In the genomic region with DNA sequence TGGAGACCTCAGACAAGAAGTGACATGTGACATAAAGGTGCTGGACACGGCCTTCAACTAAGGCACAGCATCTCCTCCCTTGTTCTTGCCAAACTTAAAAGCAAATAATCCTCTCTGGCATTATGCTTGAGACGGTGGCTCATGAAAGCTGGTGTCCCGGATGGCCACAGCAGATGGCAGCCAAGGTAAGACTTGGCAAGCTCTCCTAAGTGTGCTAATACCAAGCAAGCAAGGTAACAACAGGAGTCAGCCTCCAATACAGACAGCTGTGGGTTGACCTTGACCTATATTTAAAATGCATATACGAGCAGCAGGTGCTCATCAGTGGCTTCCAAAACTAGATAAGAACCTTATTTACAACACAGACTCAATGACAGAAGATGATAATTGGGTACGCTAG, we compare ENCODE assay signal across 18 mouse cellular contexts. TPM values are rescaled to one million over a fixed set of nuclear protein-coding genes. Genes with fewer than 3 reads are reported as not detected.
DNase-seq lines count a peak whose midpoint lies in the region; ATAC-seq lines count a peak whose summit lies in the region.
"Had no signal": no experiment of that assay in that cellular context is flagged by ENCODE, and none has a peak within 500 bp of the region (broad histone marks: within the 10 kb centered on the region; RNA-seq: fewer than 3 reads in every experiment).

No protein-coding gene starts in this region.

- no peaks in the 10 kb centered on the region for H3K4me1 ChIP-seq in hindbrain, embryonic 16.5 days (ENCODE audit: control insufficient read depth, insufficient read depth, low read depth, low read length)
- no peaks in the 10 kb centered on the region for H3K4me1 ChIP-seq in hindbrain, embryonic 12.5 days
- H3K4me1 ChIP-seq: limb, embryonic 15.5 days; midbrain, embryonic 10.5 days; neural tube, embryonic 13.5 days had no signal

- H3K9ac ChIP-seq in hindbrain, embryonic 16.5 days (ENCODE audit: low read depth, low read length) = no peak overlapping the region
- no peak overlapping the region for H3K9ac ChIP-seq in hindbrain, embryonic 12.5 days
- H3K9ac ChIP-seq: limb, embryonic 15.5 days; neural tube, embryonic 13.5 days had no signal

- H3K27me3 ChIP-seq in hindbrain, embryonic 16.5 days (replicated peaks; ENCODE audit: control insufficient read depth, insufficient read depth, low read length) = no peaks in the 10 kb centered on the region
- no peaks in the 10 kb centered on the region for H3K27me3 ChIP-seq in hindbrain, embryonic 12.5 days
- H3K27me3 ChIP-seq: limb, embryonic 15.5 days; neural tube, embryonic 13.5 days had no signal

- H3K36me3 ChIP-seq in hindbrain, embryonic 16.5 days (ENCODE audit: control insufficient read depth, insufficient read depth, low read length) = peaks cover 15% of the 10 kb centered on the region
- H3K36me3 ChIP-seq in hindbrain, embryonic 12.5 days = peaks cover 45% of the 10 kb centered on the region

- no peak overlapping the region for H3K27ac ChIP-seq in hindbrain, embryonic 16.5 days (ENCODE audit: low read depth, low read length)
- no peak overlapping the region for H3K27ac ChIP-seq in hindbrain, embryonic 12.5 days
- H3K27ac ChIP-seq: limb, embryonic 15.5 days; midbrain, embryonic 10.5 days; neural tube, embryonic 13.5 days had no signal

- H3K9me3 ChIP-seq in hindbrain, embryonic 16.5 days (ENCODE audit: control insufficient read depth, low read length) = no peaks in the 10 kb centered on the region
- H3K9me3 ChIP-seq in hindbrain, embryonic 12.5 days (replicated peaks) = no peaks in the 10 kb centered on the region
- H3K9me3 ChIP-seq: limb, embryonic 15.5 days; midbrain, embryonic 10.5 days; neural tube, embryonic 13.5 days had no signal

- ATAC-seq in hindbrain, embryonic 16.5 days = 0 out of 2 replicates have a peak, but pooled peaks have one; percentile 61
- no peak for ATAC-seq in hindbrain, embryonic 12.5 days (ENCODE audit: low FRiP score)

- no peak overlapping the region for H3K4me2 ChIP-seq in hindbrain, embryonic 16.5 days (ENCODE audit: low read length)
- H3K4me2 ChIP-seq in hindbrain, embryonic 12.5 days (replicated peaks) = no peak overlapping the region
- H3K4me2 ChIP-seq: limb, embryonic 15.5 days; neural tube, embryonic 13.5 days had no signal

- 78% methylated on average over 5 of the region's 5 CpGs for WGBS in hindbrain, embryonic 16.5 days
- 90% methylated on average over 5 of the region's 5 CpGs for WGBS in hindbrain, embryonic 12.5 days

- H3K4me3 ChIP-seq in hindbrain, embryonic 16.5 days (ENCODE audit: low read length) = no peak overlapping the region
- no peak overlapping the region for H3K4me3 ChIP-seq in hindbrain, embryonic 12.5 days
- H3K4me3 ChIP-seq: limb, embryonic 15.5 days; midbrain, embryonic 10.5 days; neural tube, embryonic 13.5 days had no signal

- DNase-seq in R1 (ENCODE audit: low read depth, low spot score) = peak; percentile 4
- DNase-seq in cerebellum, adult 11-12 months = peak; percentile 34
- peak; percentile 58 to 74 for DNase-seq in cerebellum, postnatal 25 days
- no peak for DNase-seq in heart, adult 11 months
- DNase-seq in kidney, postnatal 36 days = no peak
- DNase-seq: adrenal gland, postnatal 36 days; gastrocnemius, postnatal 10 days; heart, postnatal 10 days; layer of hippocampus, postnatal 36 days; lung, adult 18-20 months; lung, postnatal 36 days; retina, postnatal 1 day; right cerebral cortex, postnatal 4 days had no signal

RNA-seq across cellular contexts. Expression of a gene that starts 9.1 kb away (rescaled TPM):
- polyA plus RNA-seq in hindbrain, embryonic 16.5 days (2015; fragmentation: Nextera tagmentation; extraction: Ambion mirVana) = 13.4 and 14.3 TPM in 2 replicates
- 12.6 and 14.0 TPM in 2 replicates for polyA plus RNA-seq in hindbrain, embryonic 12.5 days (2016; fragmentation: Nextera tagmentation; extraction: Ambion mirVana)

RNA-seq across cellular contexts. Expression of a gene that starts 9.4 kb away (rescaled TPM):
- 35.6 and 36.4 TPM in 2 replicates for polyA plus RNA-seq in hindbrain, embryonic 16.5 days (2015; fragmentation: Nextera tagmentation; extraction: Ambion mirVana)
- 54.0 and 55.5 TPM in 2 replicates for polyA plus RNA-seq in hindbrain, embryonic 12.5 days (2016; fragmentation: Nextera tagmentation; extraction: Ambion mirVana)

Comparison
In these comparisons a context has a peak if more than half of its experiments do, and no peak if none do; other contexts are left out.
1. DNase-seq: peak in R1 (single experiment), cerebellum, adult 11-12 months (single experiment) and cerebellum, postnatal 25 days (2 of 2); none in heart, adult 11 months (single experiment) and kidney, postnatal 36 days (0 of 2).